Mouse (Mus musculus) CH12.LX (cell line): ENCODE measurements around the gene Slc18a3. TPM values are rescaled to one million over a fixed set of nuclear protein-coding genes. Genes with fewer than 3 reads are reported as not detected.

Experiments
- DNase-seq: peaks from one replicate; pipeline ENCODE4 v3.0.0-alpha.2; 2013; ENCODE audit errors: extremely low read depth
- H3K27ac ChIP-seq: 2 replicates; pipeline ENCODE4 v1.5.1; 2012; ENCODE audit warnings: low read depth, mild to moderate bottlenecking, control low read depth, moderate library complexity; ENCODE audit not compliant: insufficient read depth
- H3K27me3 ChIP-seq: replicated peaks from 2 replicates; pipeline ENCODE3; 2012; ENCODE audit warnings: inconsistent platforms
- H3K36me3 ChIP-seq, 2 experiments: replicated peaks in 1 of 2; 2 replicates each; pipeline versions ENCODE3 to v1.6.1; 2012; ENCODE audit warnings: inconsistent platforms in 1 of 2, low read length in 1 of 2, mild to moderate bottlenecking in 1 of 2, mixed read lengths in 1 of 2, moderate library complexity in 1 of 2; ENCODE audit not compliant: control insufficient read depth in 1 of 2, insufficient read depth in 1 of 2
- H3K4me1 ChIP-seq, 2 experiments: 2 replicates each; pipeline ENCODE4 v1.6.1; 2012; ENCODE audit warnings: inconsistent platforms in 1 of 2, moderate library complexity in 1 of 2; ENCODE audit not compliant: insufficient read depth in 2 of 2, control insufficient read depth in 1 of 2
- H3K4me2 ChIP-seq: 2 replicates; pipeline ENCODE4 v1.6.1; 2012; ENCODE audit warnings: low read depth, mild to moderate bottlenecking, control low read depth; ENCODE audit not compliant: poor library complexity, insufficient read depth, severe bottlenecking
- H3K4me3 ChIP-seq, 3 experiments: fragments of 150-350 bp in 1 of 3; sonication (generic) in 1 of 3; replicated peaks in 1 of 3; 2 replicates each; pipeline versions ENCODE3 to v1.5.1; 2011 to 2012; ENCODE audit warnings: low read depth in 2 of 3, low read length in 2 of 3, mild to moderate bottlenecking in 2 of 3, moderate library complexity in 2 of 3, control low read depth in 1 of 3, improper control_type of control experiment in 1 of 3, inconsistent platforms in 1 of 3, mixed read lengths in 1 of 3; ENCODE audit not compliant: poor library complexity in 1 of 3
- H3K79me2 ChIP-seq: replicated peaks from 2 replicates; pipeline ENCODE4 v1.6.1; 2012; ENCODE audit warnings: mild to moderate bottlenecking, moderate library complexity; ENCODE audit not compliant: control insufficient read depth, poor library complexity, insufficient read depth, severe bottlenecking; ENCODE audit errors: extremely low read depth
- H3K9ac ChIP-seq: 2 replicates; pipeline ENCODE4 v1.6.1; 2012; ENCODE audit warnings: low read depth, mild to moderate bottlenecking, control low read depth, moderate library complexity; ENCODE audit not compliant: insufficient read depth
- H3K9me3 ChIP-seq: replicated peaks from 2 replicates; pipeline ENCODE3; 2012; ENCODE audit warnings: low read length, inconsistent platforms, mixed read lengths
- BHLHE40 ChIP-seq: IDR thresholded peaks from 2 replicates; pipeline ENCODE4 v1.6.1; 2011; ENCODE audit warnings: mild to moderate bottlenecking, low read depth, low read length, improper control_type of control experiment
- CHD1 ChIP-seq: IDR thresholded peaks from 2 replicates; pipeline ENCODE4 v1.6.1; 2012; ENCODE audit warnings: low read depth, low read length, improper control_type of control experiment, inconsistent platforms
- CHD2 ChIP-seq: IDR thresholded peaks from 2 replicates; pipeline ENCODE4 v1.6.1; 2011; ENCODE audit warnings: low read length, improper control_type of control experiment
- CTCF ChIP-seq, 2 experiments: IDR thresholded peaks in 1 of 2; conservative IDR thresholded peaks in 1 of 2; 2 replicates each; pipeline ENCODE4 v1.5.1; 2011 to 2012; ENCODE audit warnings: low read depth in 2 of 2, low read length in 2 of 2, improper control_type of control experiment in 1 of 2, inconsistent platforms in 1 of 2, mild to moderate bottlenecking in 1 of 2, moderate library complexity in 1 of 2
- E2F4 ChIP-seq: IDR thresholded peaks from 2 replicates; pipeline ENCODE4 v1.6.1; 2011; ENCODE audit warnings: low read depth, low read length, improper control_type of control experiment; ENCODE audit not compliant: insufficient replicate concordance
- ELF1 ChIP-seq: IDR thresholded peaks from 2 replicates; pipeline ENCODE4 v1.6.1; 2014; ENCODE audit warnings: low read depth, mild to moderate bottlenecking, inconsistent platforms, low read length, improper control_type of control experiment
- EP300 ChIP-seq: IDR thresholded peaks from 2 replicates; pipeline ENCODE4 v1.6.1; 2011; ENCODE audit warnings: low read length, improper control_type of control experiment
- GABPA ChIP-seq: IDR thresholded peaks from 2 replicates; pipeline ENCODE4 v1.6.1; 2012; ENCODE audit warnings: low read depth, low read length, improper control_type of control experiment, inconsistent platforms; ENCODE audit not compliant: insufficient replicate concordance
- HCFC1 ChIP-seq: IDR thresholded peaks from 2 replicates; pipeline ENCODE4 v1.6.1; 2012; ENCODE audit warnings: low read depth, mild to moderate bottlenecking, inconsistent platforms, low read length, improper control_type of control experiment
- JUN ChIP-seq: IDR thresholded peaks from 2 replicates; pipeline ENCODE4 v1.6.1; 2011; ENCODE audit warnings: low read depth, mild to moderate bottlenecking, low read length, improper control_type of control experiment, moderate library complexity; ENCODE audit not compliant: insufficient read depth
- JUND ChIP-seq: conservative IDR thresholded peaks from 2 replicates; pipeline ENCODE4 v1.6.1; 2011; ENCODE audit warnings: low read depth, low read length, improper control_type of control experiment
- KAT2A ChIP-seq: IDR thresholded peaks from 2 replicates; pipeline ENCODE4 v1.6.1; 2012; ENCODE audit warnings: low read length, improper control_type of control experiment, inconsistent platforms; ENCODE audit not compliant: insufficient replicate concordance
- MAFK ChIP-seq: IDR thresholded peaks from 2 replicates; pipeline ENCODE4 v1.6.1; 2011; ENCODE audit warnings: low read length, improper control_type of control experiment; ENCODE audit not compliant: insufficient replicate concordance
- MAX ChIP-seq: IDR thresholded peaks from 2 replicates; pipeline ENCODE4 v1.6.1; 2011; ENCODE audit warnings: low read length, improper control_type of control experiment
- MAZ ChIP-seq: IDR thresholded peaks from 2 replicates; pipeline ENCODE4 v1.6.1; 2012; ENCODE audit warnings: low read depth, mild to moderate bottlenecking, inconsistent platforms, low read length, improper control_type of control experiment, moderate library complexity
- MYC ChIP-seq: IDR thresholded peaks from 2 replicates; pipeline ENCODE4 v1.6.1; 2011; ENCODE audit warnings: low read depth, mild to moderate bottlenecking, improper control_type of control experiment, low read length
- NRF1 ChIP-seq: IDR thresholded peaks from 2 replicates; pipeline ENCODE4 v1.6.1; 2014; ENCODE audit warnings: low read depth, mild to moderate bottlenecking, inconsistent platforms, low read length, improper control_type of control experiment, moderate library complexity
- PAX5 ChIP-seq: IDR thresholded peaks from 2 replicates; pipeline ENCODE4 v1.6.1; 2012; ENCODE audit warnings: low read length, inconsistent platforms, mixed read lengths
- POLR2AphosphoS2 ChIP-seq: IDR thresholded peaks from 2 replicates; pipeline ENCODE4 v1.6.1; 2011; ENCODE audit warnings: low read depth, low read length, improper control_type of control experiment
- RAD21 ChIP-seq: IDR thresholded peaks from 2 replicates; pipeline ENCODE4 v1.6.1; 2011; ENCODE audit warnings: low read depth, mild to moderate bottlenecking, low read length, improper control_type of control experiment, moderate library complexity
- SIN3A ChIP-seq: IDR thresholded peaks from 2 replicates; pipeline ENCODE4 v1.6.1; 2012; ENCODE audit warnings: low read length, improper control_type of control experiment, inconsistent platforms
- SMC3 ChIP-seq: IDR thresholded peaks from 2 replicates; pipeline ENCODE4 v1.6.1; 2011; ENCODE audit warnings: low read depth, low read length, improper control_type of control experiment
- TBP ChIP-seq: conservative IDR thresholded peaks from 2 replicates; pipeline ENCODE4 v1.6.1; 2011; ENCODE audit warnings: low read depth, low read length, improper control_type of control experiment
- TCF12 ChIP-seq: IDR thresholded peaks from 2 replicates; pipeline ENCODE4 v1.6.1; 2014; ENCODE audit warnings: low read depth, mild to moderate bottlenecking, inconsistent platforms, low read length, improper control_type of control experiment
- UBTF ChIP-seq: IDR thresholded peaks from 2 replicates; pipeline ENCODE4 v1.6.1; 2012; ENCODE audit warnings: low read depth, mild to moderate bottlenecking, inconsistent platforms, low read length, improper control_type of control experiment, moderate library complexity
- USF2 ChIP-seq: conservative IDR thresholded peaks from 2 replicates; pipeline ENCODE4 v1.6.1; 2011; ENCODE audit warnings: low read depth, low read length, improper control_type of control experiment
- ZKSCAN1 ChIP-seq: IDR thresholded peaks from 2 replicates; pipeline ENCODE4 v1.6.1; 2012; ENCODE audit warnings: low read depth, inconsistent platforms, low read length, improper control_type of control experiment, borderline replicate concordance
- ZNF384 ChIP-seq: IDR thresholded peaks from 2 replicates; pipeline ENCODE4 v1.6.1; 2012; ENCODE audit warnings: low read depth, low read length, improper control_type of control experiment, inconsistent platforms
- dilution Hi-C: fragments of 300-500 bp; cut with MboI; formaldehyde crosslinking; loops from 2 replicates; pipeline ENCODE4 v1.14.3; 2020; ENCODE audit warnings: low sequenced_read_pairs; ENCODE audit not compliant: extremely low pct_unique_long_range_greater_than_20kb, extremely low pct_ligation_motif_present
- in situ Hi-C: fragments of 300-500 bp; cut with MboI; formaldehyde crosslinking; loops from 3 replicates; pipeline ENCODE4 v1.14.3; 2019; ENCODE audit warnings: low sequenced_read_pairs, low pct_ligation_motif_present, low pct_unique_long_range_greater_than_20kb, mixed read lengths
- polyA plus RNA-seq: library from polyadenylated mRNA; unstranded; fragments of >175 nt; gene quantifications from 2 replicates; pipeline ENCODE4 v1.2.1, GENCODE M21; 2012; ENCODE audit warnings: low read depth; ENCODE audit not compliant: insufficient read length
- total RNA-seq, 2 experiments: library from RNA; depleted of rRNA; stranded (reverse); fragments of 300-350 nt in 1 of 2; fragments of >200 nt in 1 of 2; gene quantifications; 2 replicates each; pipeline ENCODE4 v1.2.3; 2012 to 2014

Gene Slc18a3
- total and polyA plus RNA-seq, 3 experiments, result not detected

- in situ Hi-C loops, result no loop called here
- dilution Hi-C loops, result no loop called here
- TF ChIP-seq E2F4 (no peak), HCFC1 (no peak), GABPA (no peak), MAZ (no peak), MAFK (no peak), CTCF (conservative IDR thresholded peaks at IDR 0.05 in 1 of 2, IDR thresholded peaks at IDR 0.05 in 1 of 2; ENCODE audit: low read depth in 2 of 2, low read length in 2 of 2) (no peak), CHD1 (no peak), MYC (no peak), ZNF384 (no peak), TBP (no peak), UBTF (no peak), SMC3 (no peak), PAX5 (no peak), CHD2 (no peak), BHLHE40 (no peak), JUND (no peak)
- Histone ChIP-seq H3K27me3 (no peaks in the 10 kb centered on the region), H3K9ac (no peak overlapping the region), H3K36me3 (no peaks in the 10 kb centered on the region), H3K4me3 (no peak overlapping the region), H3K4me1 (no peaks in the 10 kb centered on the region), H3K27ac (no peak overlapping the region), H3K4me2 (0 out of 2 replicates have a peak overlapping the region, but pooled peaks have one; percentile 11), H3K79me2 (no peaks in the 10 kb centered on the region), H3K9me3 (no peaks in the 10 kb centered on the region)
- no peak for DNase-seq
Observed at GRCm38 (mm10) chr14:32439744-32440143, 24.9 kb downstream of the Slc18a3 start.

GRCm38 (mm10) chr14:32439316-32439715 is 25.3 kb downstream of the Slc18a3 start:
- H3K27me3 ChIP-seq, result no peaks in the 10 kb centered on the region
- TF ChIP-seq CHD2 (no peak), ELF1 (no peak), ZKSCAN1 (no peak), KAT2A (no peak), USF2 (no peak), EP300 (no peak), JUN (no peak), NRF1 (no peak), MAZ (no peak), UBTF (no peak), SIN3A (no peak), MAX (no peak), E2F4 (no peak), ZNF384 (no peak), SMC3 (no peak), RAD21 (no peak), TCF12 (no peak), POLR2AphosphoS2 (no peak)
- H3K79me2 ChIP-seq, result no peaks in the 10 kb centered on the region
- H3K27ac ChIP-seq, result no peak overlapping the region
- no peaks in the 10 kb centered on the region for H3K4me1 ChIP-seq
- H3K36me3 ChIP-seq, result no peaks in the 10 kb centered on the region
- no peak for DNase-seq
- no peak overlapping the region for H3K9ac ChIP-seq
- H3K4me2 ChIP-seq, result no peak overlapping the region
- no peak overlapping the region for H3K4me3 ChIP-seq
- dilution Hi-C loops (no loop called here), in situ Hi-C loops (no loop called here)
- H3K9me3 ChIP-seq, result no peaks in the 10 kb centered on the region
